Mouse (Mus musculus): ENCODE results near the gene Zfr. TPM values are rescaled to one million over a fixed set of nuclear protein-coding genes. Genes with fewer than 3 reads are reported as not detected.
A peak's percentile ranks its signal among the peaks of the same experiment; 100 is the strongest.
"Not testable (repeated sequence)": the region's sequence is repeated elsewhere in the genome, so short reads cannot be mapped to it uniquely, and the experiment has no call there.

Gene Zfr
- polyA plus RNA-seq, 1 experiment from 2014 or later = 37.5 TPM

GRCm38 (mm10) chr15:12205902-12206645 is 88.4 kb downstream of the Zfr start:
- WGBS (ENCODE audit: insufficient replicate concordance) = 19% methylated on average over 14 of the region's 14 CpGs
- Histone ChIP-seq H3K4me1 (replicated peaks) (peaks cover 66% of the 10 kb centered on the region), H3K9me3 (replicated peaks) (no peaks in the 10 kb centered on the region), H3K4me3 (replicated peaks) (peak overlapping the region; percentile 97), H3K27me3 (no peaks in the 10 kb centered on the region), H3K4me2 (peak overlapping the region; percentile 86), H3K9ac (peak overlapping the region; percentile 99), H3K36me3 (replicated peaks) (0 out of 2 replicates have a peak, but pooled peaks cover 2% of the 10 kb centered on the region), H3K27ac (replicated peaks) (peak overlapping the region; percentile 96)
- no peak for ATAC-seq (ENCODE audit: insufficient read depth)

GRCm38 (mm10) chr15:12206646-12207222 is 89.1 kb downstream of the Zfr start:
- Histone ChIP-seq H3K27me3 (no peaks in the 10 kb centered on the region), H3K36me3 (replicated peaks) (peaks cover 4% of the 10 kb centered on the region; the same call in 1 of the 2 replicates), H3K27ac (replicated peaks) (peak overlapping the region; percentile 96; the same call in 1 of the 2 replicates), H3K9ac (peak overlapping the region; percentile 99; the same call in 1 of the 2 replicates), H3K4me1 (replicated peaks) (peaks cover 71% of the 10 kb centered on the region), H3K4me3 (replicated peaks) (peak overlapping the region; percentile 97), H3K4me2 (peak overlapping the region; percentile 86), H3K9me3 (replicated peaks) (no peaks in the 10 kb centered on the region)
- ATAC-seq (ENCODE audit: insufficient read depth) = no peak
- WGBS (ENCODE audit: insufficient replicate concordance) = 70% methylated on average over 7 of the region's 7 CpGs

GRCm38 (mm10) chr15:12207556-12208090 is 90.0 kb downstream of the Zfr start:
- H3K4me3 ChIP-seq (replicated peaks) = no peak overlapping the region
- no peaks in the 10 kb centered on the region for H3K9me3 ChIP-seq (replicated peaks)
- peaks cover 73% of the 10 kb centered on the region for H3K4me1 ChIP-seq (replicated peaks)
- no peak overlapping the region for H3K9ac ChIP-seq
- peak overlapping the region; percentile 96 for H3K27ac ChIP-seq (replicated peaks)
- ATAC-seq (ENCODE audit: insufficient read depth) = no peak
- peaks cover 5% of the 10 kb centered on the region; the same call in 1 of the 2 replicates for H3K36me3 ChIP-seq (replicated peaks)
- WGBS (ENCODE audit: insufficient replicate concordance) = 63% methylated on average over 6 of the region's 6 CpGs
- peak overlapping the region; percentile 86 for H3K4me2 ChIP-seq
- no peaks in the 10 kb centered on the region for H3K27me3 ChIP-seq

- no peaks in the 10 kb centered on the region for H3K9me3 ChIP-seq (replicated peaks)
- H3K4me1 ChIP-seq (replicated peaks) = peaks cover 61% of the 10 kb centered on the region
- no peaks in the 10 kb centered on the region for H3K27me3 ChIP-seq
- H3K36me3 ChIP-seq (replicated peaks) = peaks cover 5% of the 10 kb centered on the region; the same call in 1 of the 2 replicates
- no peak overlapping the region for H3K4me3 ChIP-seq (replicated peaks)
- ATAC-seq (ENCODE audit: insufficient read depth) = no peak
- no peak overlapping the region for H3K9ac ChIP-seq
- no peak overlapping the region for H3K4me2 ChIP-seq
- 50% methylated on average over 8 of the region's 8 CpGs for WGBS (ENCODE audit: insufficient replicate concordance)
- H3K27ac ChIP-seq (replicated peaks) = no peak overlapping the region
Measured at GRCm38 (mm10) chr15:12211577-12211976, 93.9 kb downstream of the Zfr start.

GRCm38 (mm10) chr15:12212266-12212665 is 94.6 kb downstream of the Zfr start:
- no peak overlapping the region for H3K4me3 ChIP-seq (replicated peaks)
- H3K4me1 ChIP-seq (replicated peaks) = peaks cover 60% of the 10 kb centered on the region
- H3K27ac ChIP-seq (replicated peaks) = no peak overlapping the region
- no peaks in the 10 kb centered on the region for H3K27me3 ChIP-seq
- H3K9me3 ChIP-seq (replicated peaks) = no peaks in the 10 kb centered on the region
- no peak overlapping the region for H3K9ac ChIP-seq
- H3K36me3 ChIP-seq (replicated peaks) = peaks cover 5% of the 10 kb centered on the region; the same call in 1 of the 2 replicates
- 85% methylated on average over 1 of the region's 1 CpGs for WGBS (ENCODE audit: insufficient replicate concordance)
- no peak overlapping the region for H3K4me2 ChIP-seq
- no peak for ATAC-seq (ENCODE audit: insufficient read depth)

GRCm38 (mm10) chr15:12214531-12215414 is 97.1 kb downstream of the Zfr start:
- no peak overlapping the region for H3K9ac ChIP-seq
- peaks cover 3% of the 10 kb centered on the region; the same call in 1 of the 2 replicates for H3K36me3 ChIP-seq (replicated peaks)
- H3K4me2 ChIP-seq = no peak overlapping the region
- no peak for ATAC-seq (ENCODE audit: insufficient read depth)
- H3K4me3 ChIP-seq (replicated peaks) = no peak overlapping the region
- 69% methylated on average over 14 of the region's 14 CpGs for WGBS (ENCODE audit: insufficient replicate concordance)
- no peak overlapping the region for H3K27ac ChIP-seq (replicated peaks)
- H3K4me1 ChIP-seq (replicated peaks) = peaks cover 61% of the 10 kb centered on the region
- no peaks in the 10 kb centered on the region for H3K9me3 ChIP-seq (replicated peaks)
- no peaks in the 10 kb centered on the region for H3K27me3 ChIP-seq

- H3K27me3 ChIP-seq = no peaks in the 10 kb centered on the region
- WGBS (ENCODE audit: insufficient replicate concordance) = 89% methylated on average over 5 of the region's 5 CpGs
- no peak for ATAC-seq (ENCODE audit: insufficient read depth)
- no peak overlapping the region for H3K4me2 ChIP-seq
- peaks cover 3% of the 10 kb centered on the region; the same call in 1 of the 2 replicates for H3K36me3 ChIP-seq (replicated peaks)
- no peak overlapping the region for H3K9ac ChIP-seq
- H3K4me1 ChIP-seq (replicated peaks) = peaks cover 62% of the 10 kb centered on the region
- H3K9me3 ChIP-seq (replicated peaks) = no peaks in the 10 kb centered on the region
- H3K4me3 ChIP-seq (replicated peaks) = no peak overlapping the region
- no peak overlapping the region for H3K27ac ChIP-seq (replicated peaks)
Measured at GRCm38 (mm10) chr15:12215415-12215718, 97.7 kb downstream of the Zfr start.

GRCm38 (mm10) chr15:12216119-12216518 is 98.5 kb downstream of the Zfr start:
- no peak for ATAC-seq (ENCODE audit: insufficient read depth)
- H3K4me1 ChIP-seq (replicated peaks) = peaks cover 67% of the 10 kb centered on the region
- no peak overlapping the region for H3K4me2 ChIP-seq
- peaks cover 3% of the 10 kb centered on the region; the same call in 1 of the 2 replicates for H3K36me3 ChIP-seq (replicated peaks)
- 86% methylated on average over 8 of the region's 8 CpGs for WGBS (ENCODE audit: insufficient replicate concordance)
- no peak overlapping the region for H3K27ac ChIP-seq (replicated peaks)
- no peak overlapping the region for H3K4me3 ChIP-seq (replicated peaks)
- H3K9me3 ChIP-seq (replicated peaks) = no peaks in the 10 kb centered on the region
- H3K9ac ChIP-seq = no peak overlapping the region
- H3K27me3 ChIP-seq = no peaks in the 10 kb centered on the region

GRCm38 (mm10) chr15:12216798-12217197 is 99.2 kb downstream of the Zfr start:
- H3K4me1 ChIP-seq (replicated peaks) = peaks cover 66% of the 10 kb centered on the region
- ATAC-seq (ENCODE audit: insufficient read depth) = no peak
- WGBS (ENCODE audit: insufficient replicate concordance) = 19% methylated on average over 13 of the region's 13 CpGs
- no peaks in the 10 kb centered on the region for H3K9me3 ChIP-seq (replicated peaks)
- H3K36me3 ChIP-seq (replicated peaks) = 0 out of 2 replicates have a peak, but pooled peaks cover under 1% of the 10 kb centered on the region
- H3K27ac ChIP-seq (replicated peaks) = no peak overlapping the region
- H3K4me3 ChIP-seq (replicated peaks) = no peak overlapping the region
- H3K9ac ChIP-seq = no peak overlapping the region
- H3K27me3 ChIP-seq = no peaks in the 10 kb centered on the region
- no peak overlapping the region for H3K4me2 ChIP-seq

GRCm38 (mm10) chr15:12217332-12217731 is 99.7 kb downstream of the Zfr start:
- WGBS (ENCODE audit: insufficient replicate concordance) = 67% methylated on average over 3 of the region's 3 CpGs
- H3K4me1 ChIP-seq (replicated peaks) = peaks cover 68% of the 10 kb centered on the region
- H3K27me3 ChIP-seq; H3K27ac ChIP-seq (replicated peaks); H3K9me3 ChIP-seq (replicated peaks); H3K9ac ChIP-seq; H3K4me2 ChIP-seq; H3K36me3 ChIP-seq (replicated peaks); ATAC-seq (ENCODE audit: insufficient read depth); H3K4me3 ChIP-seq (replicated peaks): not testable (repeated sequence)
